Mouse (Mus musculus) intestine, postnatal 0 days (tissue): ENCODE measurements around the gene Ppp1r13l. TPM values are rescaled to one million over a fixed set of nuclear protein-coding genes. Genes with fewer than 3 reads are reported as not detected.

Source experiments
- ATAC-seq: fragments of 200-750 bp; cut with Nextera tagmentation; 2 replicates; pipeline ENCODE4 v1.8.0; 2017; ENCODE audit warnings: mild to moderate bottlenecking, moderate TSS enrichment, moderate library complexity
- H3K27ac ChIP-seq: fragments of 300-500 bp; sonication (generic); 2 replicates; pipeline ENCODE4 v1.5.1; 2014; ENCODE audit warnings: mild to moderate bottlenecking, low read depth, low read length, moderate library complexity
- H3K27me3 ChIP-seq: fragments of 300-500 bp; sonication (generic); replicated peaks from 2 replicates; pipeline ENCODE4 v1.6.1; 2014; ENCODE audit warnings: low read length, mixed read lengths; ENCODE audit not compliant: control insufficient read depth, insufficient read depth
- H3K36me3 ChIP-seq: fragments of 300-500 bp; sonication (generic); 2 replicates; pipeline ENCODE4 v1.6.1; 2014; ENCODE audit warnings: mild to moderate bottlenecking, moderate library complexity; ENCODE audit not compliant: control insufficient read depth, insufficient read depth
- H3K4me1 ChIP-seq: fragments of 300-500 bp; sonication (generic); replicated peaks from 2 replicates; pipeline ENCODE4 v1.6.1; 2014; ENCODE audit warnings: antibody characterized with exemption, low read length, mixed read lengths; ENCODE audit not compliant: control insufficient read depth, insufficient read depth
- H3K4me2 ChIP-seq: fragments of 300-500 bp; sonication (generic); replicated peaks from 2 replicates; pipeline ENCODE4 v1.6.1; 2014; ENCODE audit warnings: low read depth, mild to moderate bottlenecking, moderate library complexity
- H3K4me3 ChIP-seq: fragments of 300-500 bp; sonication (generic); 2 replicates; pipeline ENCODE4 v1.5.1; 2014; ENCODE audit warnings: low read depth, low read length
- H3K9ac ChIP-seq: fragments of 300-500 bp; sonication (generic); 2 replicates; pipeline ENCODE4 v1.6.1; 2014; ENCODE audit warnings: mild to moderate bottlenecking, low read depth, low read length
- H3K9me3 ChIP-seq: fragments of 300-500 bp; sonication (generic); 2 replicates; pipeline ENCODE4 v1.6.1; 2016; ENCODE audit warnings: mixed run types; ENCODE audit not compliant: control insufficient read depth
- CTCF ChIP-seq: sonication (generic); IDR thresholded peaks from 2 replicates; pipeline ENCODE4 v1.5.1; 2016; ENCODE audit warnings: low read depth, mild to moderate bottlenecking, control low read depth, antibody characterized with exemption, moderate library complexity
- WGBS: fragments of 180-500 bp; shearing (Covaris S2); extraction: QIAGEN DNeasy Blood & Tissue Kit; methylation state at CpG from one replicate; pipeline ENCODE4 v1.1.7; 2014; 5-methylcytosine and 5-hydroxymethylcytosine counted together
- polyA plus RNA-seq: library from polyadenylated mRNA; unstranded; fragments of >200 nt; fragmentation: Nextera tagmentation; extraction: Ambion mirVana; gene quantifications from 2 replicates; pipeline ENCODE4 v1.2.1, GENCODE M21; 2015

Gene Ppp1r13l
- 1.4 TPM in 2 replicates for polyA plus RNA-seq

DNA sequence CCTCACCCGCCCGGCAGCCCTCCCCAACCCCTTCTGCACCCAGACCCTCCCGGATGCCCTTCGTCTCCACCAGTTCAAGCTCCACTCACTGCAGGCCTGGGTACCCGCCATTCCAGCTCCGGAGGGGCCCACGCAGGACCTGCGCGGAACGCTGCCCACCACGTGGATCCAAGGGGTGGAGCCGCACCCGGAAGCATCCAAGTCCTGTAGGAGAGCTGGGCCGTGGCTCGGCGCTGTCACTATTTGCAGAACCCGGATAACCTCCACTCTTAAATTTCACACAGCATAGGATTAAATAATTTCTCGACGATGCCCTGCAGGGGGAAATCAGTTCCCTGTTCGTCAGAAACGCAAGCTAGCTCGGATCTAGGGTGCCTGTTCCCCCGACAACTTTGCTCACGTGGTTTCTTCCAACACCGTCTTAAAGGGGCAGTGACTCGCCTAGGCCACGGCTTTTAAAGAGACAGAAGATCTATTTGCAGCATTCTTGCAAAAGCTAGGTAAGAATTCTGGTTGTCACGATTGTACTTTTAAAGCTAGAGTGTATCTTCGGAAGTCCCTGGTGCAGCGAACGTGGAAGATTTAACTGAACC, at the start of gene Ppp1r13l, which contains the start of gene Cd3eap:
TSS of gene Ppp1r13l (plus strand) at position 451 of the 593 bp plus-strand sequence.
TSS of gene Cd3eap (minus strand) at position 185 of the 593 bp plus-strand sequence.
- peak; percentile 22; the same call in 1 of the 2 replicates for TF ChIP-seq CTCF
- ATAC-seq, result peak; percentile 51
- 0 out of 2 replicates have a peak, but pooled peaks cover 9% of the 10 kb centered on the region for H3K4me1 ChIP-seq
- H3K4me2 ChIP-seq, result peak within 1 kb of the TSS; percentile 96
- no peaks in the 10 kb centered on the region for H3K27me3 ChIP-seq
- H3K36me3 ChIP-seq, result peaks cover 25% of the 10 kb centered on the region; the same call in 1 of the 2 replicates
- under 1% methylated on average over 31 of the region's 31 CpGs for WGBS
- peak within 1 kb of the TSS; percentile 34 for H3K9ac ChIP-seq
- H3K27ac ChIP-seq, result no peak within 1 kb of the TSS
- peak within 1 kb of the TSS; percentile 73 for H3K4me3 ChIP-seq
- H3K9me3 ChIP-seq, result no peaks in the 10 kb centered on the region

GRCm38 (mm10) chr7:19309884-19310641, 49.5 kb upstream of the Ppp1r13l start, which contains the start of gene Fosb:
Gene Fosb, minus strand, starts transcription at chr7:19310051.
- peak; percentile 68 for TF ChIP-seq CTCF
- H3K4me1 ChIP-seq, result no peaks in the 10 kb centered on the region
- H3K9ac ChIP-seq, result peak within 1 kb of the TSS; percentile 57
- peaks cover 29% of the 10 kb centered on the region for H3K27me3 ChIP-seq
- peak; percentile 88 for ATAC-seq
- H3K4me3 ChIP-seq, result peak within 1 kb of the TSS; percentile 71
- no peaks in the 10 kb centered on the region for H3K9me3 ChIP-seq
- peak within 1 kb of the TSS; percentile 97 for H3K4me2 ChIP-seq
- H3K36me3 ChIP-seq, result no peaks in the 10 kb centered on the region
- under 1% methylated on average over 49 of the region's 49 CpGs for WGBS
- H3K27ac ChIP-seq, result no peak within 1 kb of the TSS; the same call in 1 of the 2 replicates

DNA sequence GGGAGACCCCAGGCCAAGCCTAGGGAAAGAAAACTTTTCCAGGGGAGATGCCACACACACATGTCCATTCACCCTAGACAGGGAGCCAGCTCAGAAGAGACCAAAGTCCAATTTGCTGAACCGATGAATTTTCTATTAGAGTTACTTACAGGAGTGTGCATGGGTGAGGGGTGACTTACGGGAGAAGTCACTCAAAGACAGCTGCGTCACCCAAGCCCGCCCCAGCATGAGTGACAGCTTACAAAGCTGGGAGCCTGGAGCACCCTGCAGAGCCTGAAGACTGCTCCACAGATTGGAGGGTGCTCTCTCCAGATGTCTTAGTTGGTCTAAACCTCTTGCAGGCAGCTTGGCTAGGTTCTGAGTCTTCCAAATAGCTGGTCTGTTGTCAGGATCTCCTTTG, 47.6 kb upstream of the Ppp1r13l start:
- Histone ChIP-seq H3K27me3 (peaks cover 12% of the 10 kb centered on the region), H3K4me2 (no peak overlapping the region), H3K4me1 (no peaks in the 10 kb centered on the region), H3K27ac (no peak overlapping the region), H3K9me3 (no peaks in the 10 kb centered on the region), H3K4me3 (no peak overlapping the region), H3K36me3 (no peaks in the 10 kb centered on the region), H3K9ac (no peak overlapping the region)
- ATAC-seq, result no peak
- TF ChIP-seq CTCF, result no peak
- 33% methylated on average over 4 of the region's 4 CpGs for WGBS

GRCm38 (mm10) chr7:19314033-19314432, 45.5 kb upstream of the Ppp1r13l start:
- Histone ChIP-seq H3K9me3 (no peaks in the 10 kb centered on the region), H3K4me3 (no peak overlapping the region), H3K4me2 (no peak overlapping the region), H3K27ac (no peak overlapping the region), H3K9ac (no peak overlapping the region), H3K36me3 (no peaks in the 10 kb centered on the region), H3K27me3 (0 out of 2 replicates have a peak, but pooled peaks cover 13% of the 10 kb centered on the region), H3K4me1 (no peaks in the 10 kb centered on the region)
- WGBS, result 46% methylated on average over 5 of the region's 5 CpGs
- TF ChIP-seq CTCF, result no peak
- no peak for ATAC-seq

DNA sequence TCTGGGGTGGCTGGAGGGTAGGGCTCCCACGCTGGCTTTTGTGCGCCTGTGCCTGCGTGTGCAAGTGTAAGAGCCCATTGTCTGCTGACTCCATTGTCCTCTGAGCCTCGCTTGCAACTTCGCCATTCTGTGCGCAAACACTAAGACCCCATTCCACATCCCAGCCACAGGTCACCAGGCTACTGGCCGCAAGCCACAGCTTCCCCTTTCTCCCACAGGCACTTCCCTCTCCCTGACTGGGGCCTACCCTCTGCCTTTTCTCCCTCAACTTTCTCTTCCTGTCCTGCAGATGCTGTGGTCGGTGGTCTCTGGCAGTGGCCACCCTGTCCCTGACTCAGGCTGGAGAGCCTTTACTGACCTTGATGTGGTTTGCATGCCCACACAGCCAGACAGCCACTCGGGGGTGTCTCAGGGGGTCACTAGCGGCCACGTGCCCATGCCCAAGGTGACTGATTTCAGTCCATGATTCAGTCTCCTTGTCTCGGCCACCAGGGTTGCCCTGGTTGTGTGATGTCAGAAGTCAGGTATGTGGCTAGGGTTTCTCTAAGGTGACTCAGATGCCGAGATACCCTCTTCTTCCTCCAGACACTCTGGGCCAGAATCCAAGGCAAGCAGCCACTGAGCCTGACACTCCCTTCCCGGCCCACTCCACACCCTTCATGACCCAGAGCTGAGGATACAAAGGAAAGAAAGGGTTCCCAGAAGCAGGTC, 42.9 kb upstream of the Ppp1r13l start:
- H3K27me3 ChIP-seq, result 0 out of 2 replicates have a peak, but pooled peaks cover 13% of the 10 kb centered on the region
- no peaks in the 10 kb centered on the region for H3K9me3 ChIP-seq
- ATAC-seq, result no peak
- H3K27ac ChIP-seq, result no peak overlapping the region
- WGBS, result 49% methylated on average over 14 of the region's 14 CpGs
- no peak overlapping the region for H3K9ac ChIP-seq
- H3K4me3 ChIP-seq, result no peak overlapping the region
- no peaks in the 10 kb centered on the region for H3K4me1 ChIP-seq
- TF ChIP-seq CTCF, result no peak
- no peak overlapping the region for H3K4me2 ChIP-seq
- no peaks in the 10 kb centered on the region for H3K36me3 ChIP-seq

DNA sequence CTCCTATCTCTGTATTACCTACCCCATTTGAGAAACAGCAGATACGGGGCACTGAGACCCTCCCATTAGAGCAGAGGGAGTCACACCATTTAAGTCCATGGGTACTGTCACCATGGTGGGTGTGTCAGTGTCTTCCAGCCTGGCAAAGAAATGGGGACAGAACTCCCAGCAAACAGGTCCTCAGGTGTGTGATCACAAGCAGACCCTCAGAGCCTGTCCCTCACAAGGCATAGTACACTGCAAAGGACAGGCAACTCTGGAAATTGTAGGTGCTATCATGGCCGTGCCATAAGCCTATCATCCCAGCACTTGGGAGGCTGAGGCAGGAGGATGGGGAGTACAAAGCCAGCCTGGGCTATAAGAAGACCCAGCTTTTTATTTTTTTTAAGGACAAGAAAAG, 41.3 kb upstream of the Ppp1r13l start:
- no peak for TF ChIP-seq CTCF
- H3K27ac ChIP-seq, result no peak overlapping the region
- H3K4me1 ChIP-seq, result no peaks in the 10 kb centered on the region
- H3K27me3 ChIP-seq, result 0 out of 2 replicates have a peak, but pooled peaks cover 20% of the 10 kb centered on the region
- H3K9ac ChIP-seq, result no peak overlapping the region
- no peak overlapping the region for H3K4me2 ChIP-seq
- ATAC-seq, result no peak
- H3K36me3 ChIP-seq, result no peaks in the 10 kb centered on the region
- WGBS, result 75% methylated on average over 2 of the region's 2 CpGs
- no peaks in the 10 kb centered on the region for H3K9me3 ChIP-seq
- H3K4me3 ChIP-seq, result no peak overlapping the region
